Mouse (Mus musculus): ENCODE measurements around the gene Ndufa6. TPM values are rescaled to one million over a fixed set of nuclear protein-coding genes. Genes with fewer than 3 reads are reported as not detected.
A peak's percentile ranks its signal among the peaks of the same experiment; 100 is the strongest.
"Not testable (repeated sequence)": the region's sequence is repeated elsewhere in the genome, so short reads cannot be mapped to it uniquely, and the experiment has no call there.

Ndufa6 gene
- polyA plus RNA-seq, 1 experiment from 2014 or later: 493 TPM

- TF ChIP-seq CTCF (IDR thresholded peaks at IDR 0.05): no peak
- CTCF ChIA-PET: no interaction called here
- no peak for ATAC-seq
- POLR2A ChIA-PET: no interaction called here
- in situ Hi-C loops (cut with MboI; ENCODE audit: low pct_unique_long_range_greater_than_20kb): no loop called here
- no peaks in the 10 kb centered on the region for H3K27me3 ChIP-seq
- no peak for DNase-seq (ENCODE audit: low read depth, low spot score)
Measured at GRCm38 (mm10) chr15:82368146-82368545, 14.0 kb upstream of the Ndufa6 start.

GRCm38 (mm10) chr15:82364561-82364960 is 10.4 kb upstream of the Ndufa6 start:
- ATAC-seq; CTCF ChIA-PET; H3K27me3 ChIP-seq; POLR2A ChIA-PET; in situ Hi-C loops (cut with MboI; ENCODE audit: low pct_unique_long_range_greater_than_20kb); DNase-seq (ENCODE audit: low read depth, low spot score): not testable (repeated sequence)

- POLR2A ChIA-PET; DNase-seq (ENCODE audit: low read depth, low spot score); CTCF ChIA-PET; ATAC-seq; H3K27me3 ChIP-seq; in situ Hi-C loops (cut with MboI; ENCODE audit: low pct_unique_long_range_greater_than_20kb): not testable (repeated sequence)
Measured at GRCm38 (mm10) chr15:82363801-82364200, 9.7 kb upstream of the Ndufa6 start.

- no peak for DNase-seq (ENCODE audit: low read depth, low spot score)
- in situ Hi-C loops (cut with MboI; ENCODE audit: low pct_unique_long_range_greater_than_20kb): no loop called here
- ChIA-PET CTCF (no interaction called here), POLR2A (no interaction called here)
- TF ChIP-seq CTCF (IDR thresholded peaks at IDR 0.05): no peak
- ATAC-seq: no peak
- H3K27me3 ChIP-seq: no peaks in the 10 kb centered on the region
Measured at GRCm38 (mm10) chr15:82362234-82362633, 8.1 kb upstream of the Ndufa6 start.

- ATAC-seq (no peak), DNase-seq (ENCODE audit: low read depth, low spot score) (no peak)
- peak; percentile 34 for TF ChIP-seq CTCF (IDR thresholded peaks at IDR 0.05)
- CTCF ChIA-PET: interaction anchor here (1.5 kb wide), 1 partner anchor 56 kb away, joined by 4 read pairs; no protein-coding TSS in a partner anchor
- no peaks in the 10 kb centered on the region for H3K27me3 ChIP-seq
- in situ Hi-C loops (cut with MboI; ENCODE audit: low pct_unique_long_range_greater_than_20kb): no loop called here
- POLR2A ChIA-PET: no interaction called here
Measured at GRCm38 (mm10) chr15:82361459-82362018, 7.4 kb upstream of the Ndufa6 start.

- CTCF ChIA-PET: interaction anchor here (1.1 kb wide), 1 partner anchor 11 kb away, joined by 3 read pairs; no protein-coding TSS in a partner anchor
- DNase-seq (ENCODE audit: low read depth, low spot score) (no peak), ATAC-seq (no peak)
- no peak for TF ChIP-seq CTCF (IDR thresholded peaks at IDR 0.05)
- in situ Hi-C loops (cut with MboI; ENCODE audit: low pct_unique_long_range_greater_than_20kb): no loop called here
- H3K27me3 ChIP-seq: no peaks in the 10 kb centered on the region
- POLR2A ChIA-PET: interaction anchor here (0.6 kb wide), 1 partner anchor 629 kb away, joined by 3 read pairs; the partner anchor contains the start of gene Tcf20
Measured at GRCm38 (mm10) chr15:82358431-82359260, 4.5 kb upstream of the Ndufa6 start.

GRCm38 (mm10) chr15:82353745-82354113 is 393 bp downstream of the Ndufa6 start:
- in situ Hi-C loops (cut with MboI; ENCODE audit: low pct_unique_long_range_greater_than_20kb): no loop called here
- DNase-seq (ENCODE audit: low read depth, low spot score) (no peak), ATAC-seq (peak; percentile 3)
- no peaks in the 10 kb centered on the region for H3K27me3 ChIP-seq
- no peak for TF ChIP-seq CTCF (IDR thresholded peaks at IDR 0.05)
- ChIA-PET CTCF (interaction anchor here (2.4 kb wide), 1 partner anchor 15 kb away, joined by 5 read pairs; the partner anchor contains the start of genes Naga, Pheta2 and Smdt1), POLR2A (interaction anchor here (1.0 kb wide), 1 partner anchor 9 kb away, joined by 3 read pairs; no protein-coding TSS in a partner anchor)

GRCm38 (mm10) chr15:82353078-82353744 is 911 bp downstream of the Ndufa6 start:
- CTCF ChIA-PET: interaction anchor here (2.4 kb wide), 1 partner anchor 14 kb away, joined by 5 read pairs; the partner anchor contains the start of genes Naga, Pheta2 and Smdt1
- TF ChIP-seq CTCF (IDR thresholded peaks at IDR 0.05): no peak
- POLR2A ChIA-PET: interaction anchor here (1.0 kb wide), 1 partner anchor 8 kb away, joined by 3 read pairs; no protein-coding TSS in a partner anchor
- H3K27me3 ChIP-seq: no peaks in the 10 kb centered on the region
- no peak for DNase-seq (ENCODE audit: low read depth, low spot score)
- ATAC-seq: no peak
- in situ Hi-C loops (cut with MboI; ENCODE audit: low pct_unique_long_range_greater_than_20kb): no loop called here

GRCm38 (mm10) chr15:82351480-82351879 is 2.6 kb downstream of the Ndufa6 start:
- no peaks in the 10 kb centered on the region for H3K27me3 ChIP-seq
- ATAC-seq (no peak), DNase-seq (ENCODE audit: low read depth, low spot score) (no peak)
- in situ Hi-C loops (cut with MboI; ENCODE audit: low pct_unique_long_range_greater_than_20kb): no loop called here
- ChIA-PET CTCF (no interaction called here), POLR2A (no interaction called here)
- no peak for TF ChIP-seq CTCF (IDR thresholded peaks at IDR 0.05)

- DNase-seq (ENCODE audit: low read depth, low spot score) (no peak), ATAC-seq (no peak)
- ChIA-PET CTCF (no interaction called here), POLR2A (no interaction called here)
- TF ChIP-seq CTCF (IDR thresholded peaks at IDR 0.05): no peak
- in situ Hi-C loops (cut with MboI; ENCODE audit: low pct_unique_long_range_greater_than_20kb): no loop called here
- no peaks in the 10 kb centered on the region for H3K27me3 ChIP-seq
Measured at GRCm38 (mm10) chr15:82350349-82350748, 3.8 kb downstream of the Ndufa6 start.

GRCm38 (mm10) chr15:82348999-82349341 is 5.2 kb downstream of the Ndufa6 start:
- no peak for TF ChIP-seq CTCF (IDR thresholded peaks at IDR 0.05)
- no peak for ATAC-seq
- ChIA-PET CTCF (no interaction called here), POLR2A (no interaction called here)
- in situ Hi-C loops (cut with MboI; ENCODE audit: low pct_unique_long_range_greater_than_20kb): no loop called here
- no peaks in the 10 kb centered on the region for H3K27me3 ChIP-seq
- DNase-seq (ENCODE audit: low read depth, low spot score): no peak
